ENCODE assay signal across 15 mouse cellular contexts in the genomic region with DNA sequence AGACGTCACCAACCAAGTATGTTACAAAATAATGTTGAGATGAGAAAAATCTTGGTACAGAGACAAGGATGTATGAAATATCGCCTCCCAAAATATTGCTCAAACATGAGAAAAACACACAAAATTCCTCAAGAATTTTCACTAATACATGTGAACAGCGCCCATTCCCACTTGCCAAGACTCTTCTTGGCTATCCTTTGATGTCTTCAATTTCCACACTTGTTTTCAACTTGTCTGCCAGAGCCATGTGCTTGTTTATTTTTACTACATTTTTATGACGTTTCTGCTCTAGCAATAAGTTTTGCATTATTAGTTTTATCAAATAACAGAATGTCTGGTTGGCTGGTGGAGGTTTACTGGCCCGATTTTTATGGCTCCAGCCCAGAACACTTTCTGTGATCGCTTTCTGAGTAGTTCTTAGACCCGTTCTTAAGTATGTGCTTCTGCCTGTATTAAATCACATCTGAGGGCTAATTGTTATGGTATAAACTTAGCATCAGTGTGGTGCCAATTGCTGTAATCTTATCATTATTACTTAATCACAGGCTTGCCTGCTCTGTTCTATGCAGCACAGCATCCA.
"Had no signal": no experiment of that assay in that cellular context is flagged by ENCODE, and none has a peak within 500 bp of the region (broad histone marks: within the 10 kb centered on the region; RNA-seq: fewer than 3 reads in every experiment).

No protein-coding gene starts in this region.

- H3K4me3 ChIP-seq: limb, embryonic 13.5 days; liver, embryonic 15.5 days; midbrain, embryonic 12.5 days; neural tube, embryonic 13.5 days; stomach, embryonic 15.5 days had no signal

- H3K4me2 ChIP-seq: limb, embryonic 13.5 days; liver, embryonic 11.5 days; liver, embryonic 15.5 days; midbrain, embryonic 12.5 days; neural tube, embryonic 13.5 days; stomach, embryonic 15.5 days had no signal

- H3K36me3 ChIP-seq: limb, embryonic 13.5 days; liver, embryonic 15.5 days; midbrain, embryonic 12.5 days; neural tube, embryonic 13.5 days; stomach, embryonic 15.5 days had no signal

- H3K27me3 ChIP-seq: liver, embryonic 15.5 days; midbrain, embryonic 12.5 days; neural tube, embryonic 13.5 days; stomach, embryonic 15.5 days had no signal

- H3K4me1 ChIP-seq: liver, embryonic 15.5 days; stomach, embryonic 15.5 days had no signal

- H3K27ac ChIP-seq: liver, embryonic 15.5 days; midbrain, embryonic 12.5 days; neural tube, embryonic 13.5 days; stomach, embryonic 15.5 days had no signal

- H3K9me3 ChIP-seq: limb, embryonic 13.5 days; liver, embryonic 15.5 days; midbrain, embryonic 12.5 days; neural tube, embryonic 13.5 days; stomach, embryonic 15.5 days had no signal

- DNase-seq: kidney, adult 8-10 months; kidney, postnatal 25 days; layer of hippocampus, postnatal 36 days; retina, postnatal 1 day; thymus, adult 2 months; thymus, postnatal 25 days had no signal

- ATAC-seq: inflammation-experienced regulatory T-cells, adult 6 months; intestine, postnatal 0 days; midbrain, embryonic 16.5 days had no signal

- H3K9ac ChIP-seq: limb, embryonic 13.5 days; liver, embryonic 15.5 days; midbrain, embryonic 12.5 days; neural tube, embryonic 13.5 days; stomach, embryonic 15.5 days had no signal
